Mouse (Mus musculus): ENCODE measurements around the gene Lefty1. TPM values are rescaled to one million over a fixed set of nuclear protein-coding genes. Genes with fewer than 3 reads are reported as not detected.

The Lefty1 gene
- polyA plus RNA-seq, 1 experiment, result 53.2 TPM

- Histone ChIP-seq H3K9ac (ENCODE audit: low read depth, poor library complexity, severe bottlenecking) (peak overlapping the region; percentile 85; the same call in 1 of the 2 replicates), H3K9me3 (replicated peaks; ENCODE audit: control insufficient read depth, insufficient read depth, low read length, poor library complexity, severe bottlenecking) (no peaks in the 10 kb centered on the region), H3K4me3 (ENCODE audit: low read depth, low read length) (peak overlapping the region; percentile 37), H3K4me1 (ENCODE audit: control insufficient read depth, insufficient read depth, low read length) (peaks cover 4% of the 10 kb centered on the region), H3K27ac (ENCODE audit: insufficient read depth, low read length) (no peak overlapping the region), H3K27me3 (ENCODE audit: control insufficient read depth, insufficient read depth, low read length, poor library complexity, severe bottlenecking) (no peaks in the 10 kb centered on the region), H3K36me3 (ENCODE audit: control insufficient read depth, insufficient read depth, low read length, poor library complexity, severe bottlenecking) (peaks cover 22% of the 10 kb centered on the region)
- TF ChIP-seq POLR2A (IDR thresholded peaks at IDR 0.05; ENCODE audit: insufficient read depth, low read length) (no peak), EP300 (IDR thresholded peaks at IDR 0.05; ENCODE audit: insufficient read depth, low read depth, low read length) (no peak), CTCF (IDR thresholded peaks at IDR 0.05; ENCODE audit: low read depth, low read length) (no peak)
These were observed 28.9 kb upstream of the Lefty1 start for GRCm38 (mm10) chr1:180905876-180906275.

GRCm38 (mm10) chr1:180906461-180907147 is 28.2 kb upstream of the Lefty1 start:
- Histone ChIP-seq H3K4me1 (ENCODE audit: control insufficient read depth, insufficient read depth, low read length) (peaks cover 4% of the 10 kb centered on the region), H3K9me3 (replicated peaks; ENCODE audit: control insufficient read depth, insufficient read depth, low read length, poor library complexity, severe bottlenecking) (no peaks in the 10 kb centered on the region), H3K9ac (ENCODE audit: low read depth, poor library complexity, severe bottlenecking) (peak overlapping the region; percentile 13; the same call in 1 of the 2 replicates)

GRCm38 (mm10) chr1:180911138-180911537 is 23.7 kb upstream of the Lefty1 start:
- Histone ChIP-seq H3K27ac (ENCODE audit: insufficient read depth, low read length) (no peak overlapping the region), H3K36me3 (ENCODE audit: control insufficient read depth, insufficient read depth, low read length, poor library complexity, severe bottlenecking) (peaks cover 20% of the 10 kb centered on the region), H3K4me1 (ENCODE audit: control insufficient read depth, insufficient read depth, low read length) (peaks cover 3% of the 10 kb centered on the region), H3K9ac (ENCODE audit: low read depth, poor library complexity, severe bottlenecking) (0 out of 2 replicates have a peak overlapping the region, but pooled peaks have one; percentile 18), H3K9me3 (replicated peaks; ENCODE audit: control insufficient read depth, insufficient read depth, low read length, poor library complexity, severe bottlenecking) (no peaks in the 10 kb centered on the region), H3K4me3 (ENCODE audit: low read depth, low read length) (no peak overlapping the region), H3K27me3 (ENCODE audit: control insufficient read depth, insufficient read depth, low read length, poor library complexity, severe bottlenecking) (no peaks in the 10 kb centered on the region)
- peak; percentile 38 for TF ChIP-seq CTCF (IDR thresholded peaks at IDR 0.05; ENCODE audit: low read depth, low read length)
- no peak for TF ChIP-seq EP300 (IDR thresholded peaks at IDR 0.05; ENCODE audit: insufficient read depth, low read depth, low read length)

More at GRCm38 (mm10) chr1:180906461-180907147, 28.2 kb upstream of the Lefty1 start:
- peaks cover 22% of the 10 kb centered on the region for H3K36me3 ChIP-seq (ENCODE audit: control insufficient read depth, insufficient read depth, low read length, poor library complexity, severe bottlenecking)
- no peak for TF ChIP-seq CTCF (IDR thresholded peaks at IDR 0.05; ENCODE audit: low read depth, low read length)
- no peak for TF ChIP-seq EP300 (IDR thresholded peaks at IDR 0.05; ENCODE audit: insufficient read depth, low read depth, low read length)
- TF ChIP-seq POLR2A (IDR thresholded peaks at IDR 0.05; ENCODE audit: insufficient read depth, low read length), result no peak
- peak overlapping the region; percentile 37 for H3K4me3 ChIP-seq (ENCODE audit: low read depth, low read length)
- H3K27me3 ChIP-seq (ENCODE audit: control insufficient read depth, insufficient read depth, low read length, poor library complexity, severe bottlenecking), result no peaks in the 10 kb centered on the region
- no peak overlapping the region for H3K27ac ChIP-seq (ENCODE audit: insufficient read depth, low read length)

- peaks cover 15% of the 10 kb centered on the region for H3K36me3 ChIP-seq (ENCODE audit: control insufficient read depth, insufficient read depth, low read length, poor library complexity, severe bottlenecking)
- H3K9me3 ChIP-seq (replicated peaks; ENCODE audit: control insufficient read depth, insufficient read depth, low read length, poor library complexity, severe bottlenecking), result no peaks in the 10 kb centered on the region
- H3K27me3 ChIP-seq (ENCODE audit: control insufficient read depth, insufficient read depth, low read length, poor library complexity, severe bottlenecking), result no peaks in the 10 kb centered on the region
- H3K27ac ChIP-seq (ENCODE audit: insufficient read depth, low read length), result no peak overlapping the region
- peak overlapping the region; percentile 18; the same call in 1 of the 2 replicates for H3K9ac ChIP-seq (ENCODE audit: low read depth, poor library complexity, severe bottlenecking)
- H3K4me1 ChIP-seq (ENCODE audit: control insufficient read depth, insufficient read depth, low read length), result peaks cover 3% of the 10 kb centered on the region
- no peak for TF ChIP-seq CTCF (IDR thresholded peaks at IDR 0.05; ENCODE audit: low read depth, low read length)
- no peak for TF ChIP-seq EP300 (IDR thresholded peaks at IDR 0.05; ENCODE audit: insufficient read depth, low read depth, low read length)
- no peak overlapping the region; the same call in 1 of the 2 replicates for H3K4me3 ChIP-seq (ENCODE audit: low read depth, low read length)
These were observed 23.1 kb upstream of the Lefty1 start for GRCm38 (mm10) chr1:180911653-180912287.

- Histone ChIP-seq H3K4me1 (ENCODE audit: control insufficient read depth, insufficient read depth, low read length) (no peaks in the 10 kb centered on the region), H3K9me3 (replicated peaks; ENCODE audit: control insufficient read depth, insufficient read depth, low read length, poor library complexity, severe bottlenecking) (no peaks in the 10 kb centered on the region), H3K27ac (ENCODE audit: insufficient read depth, low read length) (no peak overlapping the region), H3K4me3 (ENCODE audit: low read depth, low read length) (no peak overlapping the region), H3K27me3 (ENCODE audit: control insufficient read depth, insufficient read depth, low read length, poor library complexity, severe bottlenecking) (no peaks in the 10 kb centered on the region), H3K9ac (ENCODE audit: low read depth, poor library complexity, severe bottlenecking) (no peak overlapping the region), H3K36me3 (ENCODE audit: control insufficient read depth, insufficient read depth, low read length, poor library complexity, severe bottlenecking) (peaks cover 5% of the 10 kb centered on the region)
- no peak for TF ChIP-seq CTCF (IDR thresholded peaks at IDR 0.05; ENCODE audit: low read depth, low read length)
- TF ChIP-seq EP300 (IDR thresholded peaks at IDR 0.05; ENCODE audit: insufficient read depth, low read depth, low read length), result no peak
- no peak for TF ChIP-seq POLR2A (IDR thresholded peaks at IDR 0.05; ENCODE audit: insufficient read depth, low read length)
These were observed 22.0 kb upstream of the Lefty1 start for GRCm38 (mm10) chr1:180912792-180913191.

GRCm38 (mm10) chr1:180913797-180914196 is 21.0 kb upstream of the Lefty1 start:
- TF ChIP-seq POLR2A (IDR thresholded peaks at IDR 0.05; ENCODE audit: insufficient read depth, low read length) (no peak), EP300 (IDR thresholded peaks at IDR 0.05; ENCODE audit: insufficient read depth, low read depth, low read length) (no peak), CTCF (IDR thresholded peaks at IDR 0.05; ENCODE audit: low read depth, low read length) (no peak)

More at GRCm38 (mm10) chr1:180913797-180914196, 21.0 kb upstream of the Lefty1 start:
- Histone ChIP-seq H3K4me1 (ENCODE audit: control insufficient read depth, insufficient read depth, low read length) (no peaks in the 10 kb centered on the region), H3K9ac (ENCODE audit: low read depth, poor library complexity, severe bottlenecking) (no peak overlapping the region), H3K9me3 (replicated peaks; ENCODE audit: control insufficient read depth, insufficient read depth, low read length, poor library complexity, severe bottlenecking) (no peaks in the 10 kb centered on the region), H3K27me3 (ENCODE audit: control insufficient read depth, insufficient read depth, low read length, poor library complexity, severe bottlenecking) (no peaks in the 10 kb centered on the region), H3K27ac (ENCODE audit: insufficient read depth, low read length) (no peak overlapping the region), H3K36me3 (ENCODE audit: control insufficient read depth, insufficient read depth, low read length, poor library complexity, severe bottlenecking) (no peaks in the 10 kb centered on the region), H3K4me3 (ENCODE audit: low read depth, low read length) (no peak overlapping the region)

Data from ES-Bruce4 (cell line).